Mouse (Mus musculus) myocyte (in vitro differentiated cells): Measurements from ENCODE around the gene Il4ra. TPM values are rescaled to one million over a fixed set of nuclear protein-coding genes. Genes with fewer than 3 reads are reported as not detected.

Source experiments
- H3K27me3 ChIP-seq: one replicate; pipeline ENCODE4 v1.6.1; 2011; ENCODE audit not compliant: control insufficient read depth, insufficient read depth, insufficient read length
- H3K36me3 ChIP-seq: one replicate; pipeline ENCODE4 v1.6.1; 2011; ENCODE audit not compliant: control insufficient read depth, insufficient read depth
- H3K4me2 ChIP-seq: one replicate; pipeline ENCODE4 v1.6.1; 2011; ENCODE audit warnings: low read depth, control low read depth
- H3K4me3 ChIP-seq: one replicate; pipeline ENCODE4 v1.5.1; 2011; ENCODE audit warnings: mild to moderate bottlenecking, control low read depth, moderate library complexity
- H3K79me2 ChIP-seq: one replicate; pipeline ENCODE4 v1.6.1; 2011; ENCODE audit not compliant: control insufficient read depth, insufficient read depth
- H3ac ChIP-seq: one replicate; pipeline ENCODE4 v1.6.1; 2011; ENCODE audit not compliant: control insufficient read depth, insufficient read length
- CEBPB ChIP-seq: IDR thresholded peaks from 2 replicates; pipeline ENCODE4 v1.6.1; 2011; ENCODE audit warnings: mild to moderate bottlenecking, moderate library complexity; ENCODE audit not compliant: poor library complexity, insufficient read depth, severe bottlenecking
- E2F4 ChIP-seq: IDR thresholded peaks from one replicate; pipeline ENCODE4 v1.6.1; 2011; ENCODE audit warnings: mild to moderate bottlenecking, control low read depth, moderate library complexity; ENCODE audit not compliant: insufficient read depth
- MAX ChIP-seq: IDR thresholded peaks from one replicate; pipeline ENCODE4 v1.6.1; 2011; ENCODE audit warnings: low read depth, mild to moderate bottlenecking, control low read depth
- MYOD1 ChIP-seq, 3 experiments: IDR thresholded peaks; one replicate each; pipeline ENCODE4 v1.6.1; 2011; ENCODE audit warnings: control low read depth in 2 of 3, low read depth in 2 of 3, mild to moderate bottlenecking in 2 of 3, moderate library complexity in 1 of 3; ENCODE audit not compliant: insufficient read length in 2 of 3, control insufficient read depth in 1 of 3
- MYOG ChIP-seq, 3 experiments: IDR thresholded peaks; one replicate each; pipeline ENCODE4 v1.6.1; 2011; ENCODE audit warnings: control low read depth in 2 of 3, low read depth in 2 of 3, mild to moderate bottlenecking in 2 of 3; ENCODE audit not compliant: insufficient read length in 2 of 3, control insufficient read depth in 1 of 3, insufficient read depth in 1 of 3
- POLR2A ChIP-seq: IDR thresholded peaks from one replicate; pipeline ENCODE4 v1.6.1; 2011; ENCODE audit warnings: low read depth, mild to moderate bottlenecking, control low read depth, moderate library complexity; ENCODE audit not compliant: insufficient read length
- POLR2AphosphoS2 ChIP-seq: IDR thresholded peaks from one replicate; pipeline ENCODE4 v1.6.1; 2011; ENCODE audit warnings: low read depth, control low read depth; ENCODE audit not compliant: insufficient read length
- REST ChIP-seq: IDR thresholded peaks from one replicate; pipeline ENCODE4 v1.6.1; 2011; ENCODE audit warnings: mild to moderate bottlenecking, control low read depth, moderate library complexity; ENCODE audit not compliant: insufficient read depth, insufficient read length
- SRF ChIP-seq: IDR thresholded peaks from one replicate; pipeline ENCODE4 v1.6.1; 2011; ENCODE audit warnings: low read depth; ENCODE audit not compliant: control insufficient read depth, insufficient read length
- TCF12 ChIP-seq: IDR thresholded peaks from one replicate; pipeline ENCODE4 v1.6.1; 2011; ENCODE audit warnings: mild to moderate bottlenecking, control low read depth; ENCODE audit not compliant: poor library complexity, insufficient read depth, severe bottlenecking
- TCF3 ChIP-seq: IDR thresholded peaks from one replicate; pipeline ENCODE4 v1.6.1; 2011; ENCODE audit warnings: low read depth, control low read depth; ENCODE audit not compliant: insufficient read length
- USF1 ChIP-seq: IDR thresholded peaks from one replicate; pipeline ENCODE4 v1.6.1; 2011; ENCODE audit warnings: low read depth, mild to moderate bottlenecking, control low read depth, moderate library complexity
- polyA plus RNA-seq: library from polyadenylated mRNA; unstranded; fragments of >200 nt; fragmentation: generic; extraction: Trizol; gene quantifications from one replicate; pipeline ENCODE4 v1.2.1, GENCODE M21; 2012; ENCODE audit warnings: missing spikeins

Il4ra gene
- polyA plus RNA-seq, 1 experiment: 10.7 TPM

DNA sequence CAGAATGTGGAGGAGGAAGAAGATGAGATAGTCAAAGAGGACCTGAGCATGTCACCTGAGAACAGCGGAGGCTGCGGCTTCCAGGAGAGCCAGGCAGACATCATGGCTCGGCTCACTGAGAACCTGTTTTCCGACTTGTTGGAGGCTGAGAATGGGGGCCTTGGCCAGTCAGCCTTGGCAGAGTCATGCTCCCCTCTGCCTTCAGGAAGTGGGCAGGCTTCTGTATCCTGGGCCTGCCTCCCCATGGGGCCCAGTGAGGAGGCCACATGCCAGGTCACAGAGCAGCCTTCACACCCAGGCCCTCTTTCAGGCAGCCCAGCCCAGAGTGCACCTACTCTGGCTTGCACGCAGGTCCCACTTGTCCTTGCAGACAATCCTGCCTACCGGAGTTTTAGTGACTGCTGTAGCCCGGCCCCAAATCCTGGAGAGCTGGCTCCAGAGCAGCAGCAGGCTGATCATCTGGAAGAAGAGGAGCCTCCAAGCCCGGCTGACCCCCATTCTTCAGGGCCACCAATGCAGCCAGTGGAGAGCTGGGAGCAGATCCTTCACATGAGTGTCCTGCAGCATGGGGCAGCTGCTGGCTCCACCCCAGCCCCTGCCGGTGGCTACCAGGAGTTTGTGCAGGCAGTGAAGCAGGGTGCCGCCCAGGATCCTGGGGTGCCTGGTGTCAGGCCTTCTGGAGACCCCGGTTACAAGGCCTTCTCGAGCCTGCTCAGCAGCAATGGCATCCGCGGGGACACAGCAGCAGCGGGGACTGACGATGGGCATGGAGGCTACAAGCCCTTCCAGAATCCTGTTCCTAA is 24.0 kb downstream of the Il4ra start:
- H3ac ChIP-seq: no peak overlapping the region
- H3K36me3 ChIP-seq: no peaks in the 10 kb centered on the region
- no peak for TF ChIP-seq CEBPB
- TF ChIP-seq REST: no peak
- TF ChIP-seq TCF12: no peak
- TF ChIP-seq POLR2AphosphoS2: no peak
- no peak for TF ChIP-seq MAX
- no peak for TF ChIP-seq TCF3
- TF ChIP-seq SRF: no peak
- H3K27me3 ChIP-seq: no peaks in the 10 kb centered on the region
- no peaks in the 10 kb centered on the region for H3K79me2 ChIP-seq
- H3K4me2 ChIP-seq: no peak overlapping the region
- no peak overlapping the region for H3K4me3 ChIP-seq

DNA sequence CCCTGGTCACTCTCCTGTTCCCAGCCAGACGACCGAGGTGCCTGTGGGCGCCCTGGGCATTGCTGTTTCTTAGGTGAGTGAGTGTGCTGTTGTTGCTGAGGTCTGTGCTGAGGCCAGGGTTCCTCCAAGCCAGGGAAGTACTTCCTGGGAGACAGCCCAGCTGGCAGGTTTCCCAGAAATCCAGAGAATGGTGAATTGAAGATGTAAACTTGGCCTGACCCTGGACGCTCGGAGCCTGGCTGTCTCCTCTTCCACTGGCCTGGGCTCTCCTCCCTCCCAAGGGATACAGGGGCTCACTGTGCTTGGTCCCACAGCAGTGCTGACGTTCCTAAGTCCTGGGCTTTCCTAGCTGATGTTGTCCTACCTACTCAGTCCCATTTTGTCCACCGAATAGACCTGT is 25.1 kb downstream of the Il4ra start:
- Histone ChIP-seq H3K27me3 (no peaks in the 10 kb centered on the region), H3K79me2 (no peaks in the 10 kb centered on the region), H3K36me3 (no peaks in the 10 kb centered on the region), H3K4me2 (no peak overlapping the region), H3ac (no peak overlapping the region), H3K4me3 (no peak overlapping the region)
- no peak for TF ChIP-seq MYOD1 (IDR thresholded peaks at IDR 0.05; ENCODE audit: control insufficient read depth in 1 of 3, insufficient read length in 2 of 3, low read depth in 2 of 3)
- no peak for TF ChIP-seq E2F4
- TF ChIP-seq POLR2AphosphoS2: no peak
- TF ChIP-seq SRF: no peak
- TF ChIP-seq MAX: no peak
- no peak for TF ChIP-seq POLR2A
- no peak for TF ChIP-seq USF1
- TF ChIP-seq TCF12: no peak
- TF ChIP-seq CEBPB: no peak
- TF ChIP-seq MYOG (IDR thresholded peaks at IDR 0.05; ENCODE audit: control insufficient read depth in 1 of 3, insufficient read depth in 1 of 3, insufficient read length in 2 of 3, low read depth in 2 of 3): no peak
- TF ChIP-seq REST: no peak
- TF ChIP-seq TCF3: no peak

DNA sequence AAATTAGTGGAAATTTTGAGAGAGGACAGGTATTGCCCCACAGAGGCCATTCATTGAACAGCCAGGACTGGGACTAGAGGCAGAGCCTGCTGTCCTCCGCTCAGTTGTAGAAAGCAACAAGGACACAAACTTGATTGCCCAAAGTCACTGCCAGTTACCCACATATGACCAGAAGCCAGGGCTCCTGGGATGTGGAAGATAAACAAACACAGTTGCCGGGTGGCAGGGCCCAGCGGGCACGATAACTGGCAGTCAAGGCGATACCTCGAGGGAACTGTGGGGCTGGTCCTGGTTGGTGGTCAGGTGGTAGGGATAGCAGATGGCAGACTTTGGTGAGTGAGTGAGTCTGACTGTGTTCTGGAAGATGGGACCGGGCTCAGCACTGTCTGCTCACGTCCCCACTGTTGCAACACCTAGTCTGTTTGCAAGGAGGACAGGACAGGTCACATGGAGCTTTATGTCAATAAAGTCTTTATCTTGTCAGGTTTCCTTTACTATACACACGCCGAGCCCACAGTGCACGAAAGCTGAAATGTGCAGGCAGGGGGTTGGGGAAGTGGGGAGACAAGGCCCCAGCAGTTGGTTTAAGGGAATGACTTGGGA is 25.7 kb downstream of the Il4ra start:
- Histone ChIP-seq H3K4me3 (no peak overlapping the region), H3K79me2 (no peaks in the 10 kb centered on the region), H3K36me3 (no peaks in the 10 kb centered on the region), H3K4me2 (no peak overlapping the region), H3K27me3 (no peaks in the 10 kb centered on the region), H3ac (no peak overlapping the region)
- TF ChIP-seq MYOD1 (IDR thresholded peaks at IDR 0.05; ENCODE audit: control insufficient read depth in 1 of 3, insufficient read length in 2 of 3, low read depth in 2 of 3) (no peak), REST (no peak), SRF (no peak), TCF3 (no peak), POLR2A (no peak), MYOG (IDR thresholded peaks at IDR 0.05; ENCODE audit: control insufficient read depth in 1 of 3, insufficient read depth in 1 of 3, insufficient read length in 2 of 3, low read depth in 2 of 3) (no peak), USF1 (no peak)

DNA sequence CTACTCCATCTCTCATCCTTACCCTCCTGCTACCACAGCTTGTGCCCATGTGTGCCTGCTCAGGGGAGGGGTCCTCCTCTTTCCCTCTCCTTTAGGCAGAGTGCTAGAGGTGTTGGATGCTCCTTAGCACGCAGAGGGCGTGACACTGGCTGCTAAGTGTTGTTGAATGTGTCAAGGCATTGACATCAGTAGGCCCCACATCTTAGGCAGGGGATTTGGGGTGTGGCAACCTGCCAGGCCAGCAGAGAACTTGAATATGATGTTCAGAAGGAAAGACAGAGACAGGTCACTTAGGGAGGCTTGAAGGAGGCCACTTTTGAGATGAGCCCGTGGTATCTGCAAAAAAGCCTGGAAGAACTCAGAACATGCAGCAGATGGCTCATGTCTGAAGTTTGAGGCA is 26.2 kb downstream of the Il4ra start:
- H3K79me2 ChIP-seq: no peaks in the 10 kb centered on the region
- H3ac ChIP-seq: no peak overlapping the region
- H3K4me2 ChIP-seq: no peak overlapping the region
- H3K4me3 ChIP-seq: no peak overlapping the region
- no peaks in the 10 kb centered on the region for H3K27me3 ChIP-seq
- no peak for TF ChIP-seq MAX
- no peak for TF ChIP-seq MYOG (IDR thresholded peaks at IDR 0.05; ENCODE audit: control insufficient read depth in 1 of 3, insufficient read depth in 1 of 3, insufficient read length in 2 of 3, low read depth in 2 of 3)
- no peak for TF ChIP-seq TCF3
- TF ChIP-seq POLR2AphosphoS2: no peak
- TF ChIP-seq TCF12: no peak
- TF ChIP-seq POLR2A: no peak
- TF ChIP-seq CEBPB: no peak
- no peak for TF ChIP-seq SRF
- TF ChIP-seq MYOD1 (IDR thresholded peaks at IDR 0.05; ENCODE audit: control insufficient read depth in 1 of 3, insufficient read length in 2 of 3, low read depth in 2 of 3): no peak
- no peak for TF ChIP-seq REST
- TF ChIP-seq USF1: no peak
- no peak for TF ChIP-seq E2F4
- no peaks in the 10 kb centered on the region for H3K36me3 ChIP-seq
